ENCODE assay signal across 8 mouse cellular contexts in genomic region chr3:123385118-123385485, GRCm38 (mm10). TPM values are rescaled to one million over a fixed set of nuclear protein-coding genes. Genes with fewer than 3 reads are reported as not detected.
DNase-seq lines count a peak whose midpoint lies in the region; ATAC-seq and TF ChIP-seq lines count a peak whose summit lies in the region.

No protein-coding gene starts in this region.

- no peaks in the 10 kb centered on the region for H3K9me3 ChIP-seq in erythroblast, embryonic 14.5 days (ENCODE audit: control insufficient read depth, low read length)
- H3K9me3 ChIP-seq in limb, embryonic 11.5 days (ENCODE audit: control insufficient read depth, low read length), result no peaks in the 10 kb centered on the region

- H3K4me1 ChIP-seq in erythroblast, embryonic 14.5 days (ENCODE audit: control insufficient read depth), result peaks cover 21% of the 10 kb centered on the region
- no peaks in the 10 kb centered on the region for H3K4me1 ChIP-seq in spleen, adult 2 months (ENCODE audit: control insufficient read depth, insufficient read depth, insufficient read length)
- H3K4me1 ChIP-seq in limb, embryonic 11.5 days (ENCODE audit: control insufficient read depth, insufficient read depth, low read length), result peaks cover 4% of the 10 kb centered on the region; the same call in 1 of the 2 replicates
- peaks cover 2% of the 10 kb centered on the region; the same call in 1 of the 2 replicates for H3K4me1 ChIP-seq in small intestine, adult 2 months (ENCODE audit: control insufficient read depth, insufficient read depth, insufficient read length, low read length)

- 8% methylated on average over 6 of the region's 6 CpGs for WGBS in spleen, adult 2 months
- WGBS in limb, embryonic 11.5 days, result 11% methylated on average over 6 of the region's 6 CpGs
- WGBS in small intestine, adult 2 months, result 9% methylated on average over 6 of the region's 6 CpGs

- peak overlapping the region; percentile 66 for H3K9ac ChIP-seq in limb, embryonic 11.5 days (ENCODE audit: low read length)

- TF ChIP-seq CTCF in spleen, adult 2 months (IDR thresholded peaks at IDR 0.05; ENCODE audit: extremely low read depth, insufficient read depth, insufficient read length, insufficient replicate concordance), result no peak
- TF ChIP-seq CTCF in small intestine, adult 2 months (IDR thresholded peaks at IDR 0.05; ENCODE audit: extremely low read depth, insufficient read length, insufficient replicate concordance, low read depth, low read length), result no peak

- H3K4me2 ChIP-seq in limb, embryonic 11.5 days (ENCODE audit: low read depth, severe bottlenecking), result peak overlapping the region; percentile 45

- peaks cover 9% of the 10 kb centered on the region for H3K27me3 ChIP-seq in erythroblast, embryonic 14.5 days (ENCODE audit: control insufficient read depth)
- H3K27me3 ChIP-seq in spleen, adult 2 months (ENCODE audit: control insufficient read depth, insufficient read depth, low read length), result no peaks in the 10 kb centered on the region
- no peaks in the 10 kb centered on the region for H3K27me3 ChIP-seq in limb, embryonic 11.5 days (ENCODE audit: control insufficient read depth, insufficient read depth, low read length)
- no peaks in the 10 kb centered on the region for H3K27me3 ChIP-seq in small intestine, adult 2 months (ENCODE audit: control insufficient read depth, insufficient read depth, low read length)

- no peak for DNase-seq in spleen, adult 2 months (ENCODE audit: low read depth in 1 of 2, low spot score in 2 of 2)
- DNase-seq in spleen, postnatal 14 days (ENCODE audit: low spot score in 2 of 2), result no peak
- no peak for DNase-seq in limb, embryonic 11.5 days (ENCODE audit: low spot score)
- DNase-seq in adrenal gland, adult 18-20 months (ENCODE audit: low spot score in 2 of 2), result no peak

- peak overlapping the region; percentile 27; the same call in 1 of the 2 replicates for H3K27ac ChIP-seq in spleen, adult 2 months (ENCODE audit: insufficient read depth, low read length)
- H3K27ac ChIP-seq in limb, embryonic 11.5 days (replicated peaks; ENCODE audit: low read depth, low read length), result no peak overlapping the region
- H3K27ac ChIP-seq in small intestine, adult 2 months (ENCODE audit: insufficient read depth, low read depth, low read length), result peak overlapping the region; percentile 58; the same call in 1 of the 2 replicates

- TF ChIP-seq POLR2A in spleen, adult 2 months (IDR thresholded peaks at IDR 0.05; ENCODE audit: low read depth, low read length), result no peak
- no peak for TF ChIP-seq POLR2A in small intestine, adult 2 months (IDR thresholded peaks at IDR 0.05; ENCODE audit: low read depth, low read length)

- H3K36me3 ChIP-seq in erythroblast, embryonic 14.5 days (ENCODE audit: control insufficient read depth), result peaks cover 21% of the 10 kb centered on the region
- H3K36me3 ChIP-seq in spleen, adult 2 months (ENCODE audit: control insufficient read depth, insufficient read depth, low read length), result peaks cover 5% of the 10 kb centered on the region
- 0 out of 2 replicates have a peak, but pooled peaks cover 2% of the 10 kb centered on the region for H3K36me3 ChIP-seq in limb, embryonic 11.5 days (ENCODE audit: control insufficient read depth, insufficient read depth, low read length)
- peaks cover 9% of the 10 kb centered on the region for H3K36me3 ChIP-seq in small intestine, adult 2 months (ENCODE audit: control insufficient read depth, insufficient read depth, low read length)

- ATAC-seq in erythroblast, adult 5-6 weeks (replicated peaks; ENCODE audit: low FRiP score, poor library complexity, severe bottlenecking), result no peak
- ATAC-seq in limb, embryonic 11.5 days (ENCODE audit: insufficient number of reproducible peaks, low FRiP score, low TSS enrichment, low read depth), result 0 out of 2 replicates have a peak, but pooled peaks have one; percentile 1
- ATAC-seq in activated CD4-positive, CD25-positive, alpha-beta regulatory T cell, adult 4 months, result no peak

- H3K4me3 ChIP-seq in erythroblast, embryonic 14.5 days (replicated peaks), result peak overlapping the region; percentile 92
- peak overlapping the region; percentile 93 for H3K4me3 ChIP-seq in spleen, adult 2 months (ENCODE audit: extremely low read depth, insufficient read depth, insufficient read length)
- peak overlapping the region; percentile 54 for H3K4me3 ChIP-seq in limb, embryonic 11.5 days (ENCODE audit: low read depth, low read length)
- H3K4me3 ChIP-seq in small intestine, adult 2 months (ENCODE audit: low read depth, low read length), result peak overlapping the region; percentile 98

RNA-seq across cellular contexts. Expression of gene Mettl14, which starts 0.8 kb away (rescaled TPM):
- polyA plus RNA-seq in erythroblast, embryonic 14.5 days (2012), result 0.41 and 0.86 TPM in 2 replicates
- total RNA-seq in erythroblast, adult 5-6 weeks (2015; ENCODE audit: low replicate concordance), result 6.1 and 6.9 TPM in 2 replicates
- total RNA-seq in erythroblast, adult 5-6 weeks (2017; ENCODE audit: low replicate concordance), result 3.1 and 5.3 TPM in 2 replicates
- 3.4 and 3.8 TPM in 2 replicates for polyA plus RNA-seq in spleen, adult 2 months (2012; rRNA removed)
- polyA plus RNA-seq in limb, embryonic 11.5 days (2014; fragmentation: Nextera tagmentation; extraction: Ambion mirVana), result 26.9 and 28.5 TPM in 2 replicates
- 1.4 and 2.6 TPM in 2 replicates for polyA plus RNA-seq in small intestine, adult 2 months (2012; rRNA removed)
- polyA plus RNA-seq in activated CD4-positive, CD25-positive, alpha-beta regulatory T cell, adult 4 months (2017; shearing (Covaris generic)), result 10 to 100 TPM; 13.5 to 20.8 TPM
- 10 to 100 TPM; 13.4 to 15.2 TPM for total RNA-seq in adrenal gland, adult 18-20 months (2021)
